Mouse (Mus musculus): ENCODE measurements around the gene Mdh1. TPM values are rescaled to one million over a fixed set of nuclear protein-coding genes. Genes with fewer than 3 reads are reported as not detected.
A peak's percentile ranks its signal among the peaks of the same experiment; 100 is the strongest.

Mdh1 gene
- polyA plus RNA-seq, 2 experiments, result 208 to 381 TPM

- H3K9me3 ChIP-seq (ENCODE audit: control insufficient read depth, low read length), result no peaks in the 10 kb centered on the region
- H3K27ac ChIP-seq (replicated peaks; ENCODE audit: low read depth, low read length), result no peak overlapping the region; the same call in 1 of the 2 replicates
- no peak for DNase-seq (ENCODE audit: low spot score)
Measured at GRCm38 (mm10) chr11:21570973-21571372, 1.2 kb downstream of the Mdh1 start.

GRCm38 (mm10) chr11:21570109-21570474, 2.1 kb downstream of the Mdh1 start:
- 65% methylated on average over 2 of the region's 2 CpGs for WGBS
- Histone ChIP-seq H3K4me3 (replicated peaks; ENCODE audit: low read length) (no peak overlapping the region), H3K4me2 (replicated peaks; ENCODE audit: low read depth, low read length, severe bottlenecking) (no peak overlapping the region; the same call in 1 of the 2 replicates), H3K9ac (ENCODE audit: low read depth, low read length, severe bottlenecking) (no peak overlapping the region; the same call in 1 of the 2 replicates), H3K9me3 (ENCODE audit: control insufficient read depth, low read length) (no peaks in the 10 kb centered on the region), H3K36me3 (ENCODE audit: control insufficient read depth, insufficient read depth, low read length) (peaks cover 9% of the 10 kb centered on the region), H3K27me3 (ENCODE audit: control insufficient read depth, insufficient read depth, low read length) (no peaks in the 10 kb centered on the region), H3K4me1 (ENCODE audit: control insufficient read depth, insufficient read depth, low read length) (peaks cover 10% of the 10 kb centered on the region), H3K27ac (replicated peaks; ENCODE audit: low read depth, low read length) (no peak overlapping the region)
- no peak for ATAC-seq (ENCODE audit: low FRiP score, low read depth)
- TF ChIP-seq POLR2A (IDR thresholded peaks at IDR 0.05; ENCODE audit: borderline replicate concordance, extremely low read depth, insufficient read depth, insufficient read length), result no peak
- no peak for DNase-seq (ENCODE audit: low spot score)

More at GRCm38 (mm10) chr11:21570973-21571372, 1.2 kb downstream of the Mdh1 start:
- H3K4me3 ChIP-seq (replicated peaks; ENCODE audit: low read length), result peak overlapping the region; percentile 75
- no peak for TF ChIP-seq POLR2A (IDR thresholded peaks at IDR 0.05; ENCODE audit: borderline replicate concordance, extremely low read depth, insufficient read depth, insufficient read length)
- ATAC-seq (ENCODE audit: low FRiP score, low read depth), result no peak
- H3K27me3 ChIP-seq (ENCODE audit: control insufficient read depth, insufficient read depth, low read length), result no peaks in the 10 kb centered on the region
- H3K9ac ChIP-seq (ENCODE audit: low read depth, low read length, severe bottlenecking), result peak overlapping the region; percentile 71
- H3K36me3 ChIP-seq (ENCODE audit: control insufficient read depth, insufficient read depth, low read length), result peaks cover 3% of the 10 kb centered on the region; the same call in 1 of the 2 replicates
- peaks cover 10% of the 10 kb centered on the region for H3K4me1 ChIP-seq (ENCODE audit: control insufficient read depth, insufficient read depth, low read length)
- peak overlapping the region; percentile 67 for H3K4me2 ChIP-seq (replicated peaks; ENCODE audit: low read depth, low read length, severe bottlenecking)
- WGBS, result 10% methylated on average over 10 of the region's 10 CpGs

- no peak overlapping the region for H3K4me2 ChIP-seq (replicated peaks; ENCODE audit: low read depth, low read length, severe bottlenecking)
- peak; percentile 34 for DNase-seq (ENCODE audit: low spot score)
- H3K9me3 ChIP-seq (ENCODE audit: control insufficient read depth, low read length), result no peaks in the 10 kb centered on the region
Measured at GRCm38 (mm10) chr11:21569456-21570108, 2.6 kb downstream of the Mdh1 start.

GRCm38 (mm10) chr11:21569002-21569401, 3.2 kb downstream of the Mdh1 start:
- H3K4me3 ChIP-seq (replicated peaks; ENCODE audit: low read length), result no peak overlapping the region
- H3K36me3 ChIP-seq (ENCODE audit: control insufficient read depth, insufficient read depth, low read length), result peaks cover 14% of the 10 kb centered on the region
- no peak for DNase-seq (ENCODE audit: low spot score)
- H3K4me2 ChIP-seq (replicated peaks; ENCODE audit: low read depth, low read length, severe bottlenecking), result no peak overlapping the region
- H3K27ac ChIP-seq (replicated peaks; ENCODE audit: low read depth, low read length), result no peak overlapping the region
- 77% methylated on average over 5 of the region's 5 CpGs for WGBS
- H3K27me3 ChIP-seq (ENCODE audit: control insufficient read depth, insufficient read depth, low read length), result no peaks in the 10 kb centered on the region
- H3K4me1 ChIP-seq (ENCODE audit: control insufficient read depth, insufficient read depth, low read length), result peaks cover 10% of the 10 kb centered on the region
- no peak overlapping the region for H3K9ac ChIP-seq (ENCODE audit: low read depth, low read length, severe bottlenecking)
- no peak for ATAC-seq (ENCODE audit: low FRiP score, low read depth)
- TF ChIP-seq POLR2A (IDR thresholded peaks at IDR 0.05; ENCODE audit: borderline replicate concordance, extremely low read depth, insufficient read depth, insufficient read length), result no peak
- H3K9me3 ChIP-seq (ENCODE audit: control insufficient read depth, low read length), result no peaks in the 10 kb centered on the region

More at GRCm38 (mm10) chr11:21569456-21570108, 2.6 kb downstream of the Mdh1 start:
- H3K4me3 ChIP-seq (replicated peaks; ENCODE audit: low read length), result no peak overlapping the region
- H3K27ac ChIP-seq (replicated peaks; ENCODE audit: low read depth, low read length), result no peak overlapping the region
- H3K4me1 ChIP-seq (ENCODE audit: control insufficient read depth, insufficient read depth, low read length), result peaks cover 10% of the 10 kb centered on the region
- peaks cover 14% of the 10 kb centered on the region for H3K36me3 ChIP-seq (ENCODE audit: control insufficient read depth, insufficient read depth, low read length)
- ATAC-seq (ENCODE audit: low FRiP score, low read depth), result no peak
- WGBS, result 36% methylated on average over 3 of the region's 3 CpGs
- H3K9ac ChIP-seq (ENCODE audit: low read depth, low read length, severe bottlenecking), result no peak overlapping the region; the same call in 1 of the 2 replicates
- H3K27me3 ChIP-seq (ENCODE audit: control insufficient read depth, insufficient read depth, low read length), result no peaks in the 10 kb centered on the region
- no peak for TF ChIP-seq POLR2A (IDR thresholded peaks at IDR 0.05; ENCODE audit: borderline replicate concordance, extremely low read depth, insufficient read depth, insufficient read length)

GRCm38 (mm10) chr11:21567733-21568132, 4.4 kb downstream of the Mdh1 start:
- 93% methylated on average over 1 of the region's 1 CpGs for WGBS
- Histone ChIP-seq H3K4me2 (replicated peaks; ENCODE audit: low read depth, low read length, severe bottlenecking) (no peak overlapping the region), H3K4me3 (replicated peaks; ENCODE audit: low read length) (no peak overlapping the region), H3K27me3 (ENCODE audit: control insufficient read depth, insufficient read depth, low read length) (no peaks in the 10 kb centered on the region), H3K36me3 (ENCODE audit: control insufficient read depth, insufficient read depth, low read length) (peaks cover 25% of the 10 kb centered on the region), H3K9ac (ENCODE audit: low read depth, low read length, severe bottlenecking) (no peak overlapping the region), H3K4me1 (ENCODE audit: control insufficient read depth, insufficient read depth, low read length) (peaks cover 10% of the 10 kb centered on the region), H3K27ac (replicated peaks; ENCODE audit: low read depth, low read length) (no peak overlapping the region), H3K9me3 (ENCODE audit: control insufficient read depth, low read length) (no peaks in the 10 kb centered on the region)
- DNase-seq (ENCODE audit: low spot score) (no peak), ATAC-seq (ENCODE audit: low FRiP score, low read depth) (no peak)
- no peak for TF ChIP-seq POLR2A (IDR thresholded peaks at IDR 0.05; ENCODE audit: borderline replicate concordance, extremely low read depth, insufficient read depth, insufficient read length)

Measured in limb, embryonic 14.5 days (tissue).